Comparison of ENCODE assay signal across 27 mouse cellular contexts in genomic region chr2:44848156-44848555, GRCm38 (mm10).
"Had no signal": no experiment of that assay in that cellular context is flagged by ENCODE, and none has a peak within 500 bp of the region (broad histone marks: within the 10 kb centered on the region; RNA-seq: fewer than 3 reads in every experiment).

No protein-coding gene starts in this region.

- H3K9ac ChIP-seq: heart, embryonic 12.5 days; hindbrain, embryonic 12.5 days; hindbrain, embryonic 14.5 days; intestine, embryonic 15.5 days; limb, embryonic 12.5 days; liver, embryonic 13.5 days had no signal

- H3K9me3 ChIP-seq: intestine, embryonic 15.5 days; limb, embryonic 10.5 days had no signal

- H3K4me2 ChIP-seq: heart, embryonic 12.5 days; hindbrain, embryonic 12.5 days; hindbrain, embryonic 14.5 days; intestine, embryonic 15.5 days; limb, embryonic 12.5 days; liver, embryonic 11.5 days; liver, embryonic 13.5 days had no signal

- H3K27ac ChIP-seq: gastrocnemius, adult 2 months; heart, embryonic 10.5 days; hindbrain, embryonic 10.5 days; hindbrain, embryonic 12.5 days; hindbrain, embryonic 14.5 days; intestine, embryonic 15.5 days; layer of hippocampus, adult 2 months; left cerebral cortex, adult 2 months; limb, embryonic 10.5 days; limb, embryonic 12.5 days; liver, embryonic 13.5 days had no signal

- H3K4me1 ChIP-seq: heart, embryonic 10.5 days; heart, embryonic 12.5 days; hindbrain, embryonic 10.5 days; hindbrain, embryonic 12.5 days; intestine, embryonic 15.5 days; limb, embryonic 10.5 days; limb, embryonic 12.5 days; liver, embryonic 13.5 days had no signal

- H3K4me3 ChIP-seq: gastrocnemius, adult 2 months; heart, embryonic 10.5 days; heart, embryonic 12.5 days; hindbrain, embryonic 10.5 days; hindbrain, embryonic 12.5 days; intestine, embryonic 15.5 days; layer of hippocampus, adult 2 months; left cerebral cortex, adult 2 months; limb, embryonic 10.5 days; limb, embryonic 12.5 days; liver, embryonic 13.5 days had no signal

- H3K27me3 ChIP-seq: heart, embryonic 12.5 days; hindbrain, embryonic 12.5 days; intestine, embryonic 15.5 days; limb, embryonic 12.5 days; liver, embryonic 13.5 days had no signal

- H3K36me3 ChIP-seq: intestine, embryonic 15.5 days; liver, embryonic 13.5 days had no signal

- DNase-seq: gastrocnemius, adult 2 months; gastrocnemius, postnatal 10 days; gastrocnemius, postnatal 25 days; heart, adult 18-20 months; heart, postnatal 10 days; heart, postnatal 4 days; kidney, adult 18-20 months; kidney, adult 8-10 months; kidney, postnatal 10 days; kidney, postnatal 25 days; kidney, postnatal 4 days; liver; liver, embryonic 13.5 days had no signal

- ATAC-seq: hindbrain, embryonic 16.5 days; inflammation-experienced regulatory T-cells, adult 6 months; intestine, embryonic 15.5 days; intestine, postnatal 0 days had no signal
